Mouse (Mus musculus) bone marrow macrophage, adult 2 months (primary cell): Measurements from ENCODE around the gene Tex264. TPM values are rescaled to one million over a fixed set of nuclear protein-coding genes. Genes with fewer than 3 reads are reported as not detected.
"Not testable (repeated sequence)": the region's sequence is repeated elsewhere in the genome, so short reads cannot be mapped to it uniquely, and the experiment has no call there.

Experiments used
- H3K27ac ChIP-seq: 2 replicates; pipeline ENCODE4 v1.5.1; 2012; ENCODE audit warnings: low read depth, low read length; ENCODE audit not compliant: insufficient read depth
- H3K4me1 ChIP-seq: 2 replicates; pipeline ENCODE4 v1.6.1; 2012; ENCODE audit warnings: low read length; ENCODE audit not compliant: control insufficient read depth, insufficient read depth
- H3K4me3 ChIP-seq: 2 replicates; pipeline ENCODE4 v1.5.1; 2012; ENCODE audit warnings: mild to moderate bottlenecking, low read length, moderate library complexity; ENCODE audit not compliant: insufficient read depth
- CTCF ChIP-seq: IDR thresholded peaks from 2 replicates; pipeline ENCODE4 v1.5.1; 2012; ENCODE audit warnings: low read depth, mild to moderate bottlenecking, low read length, moderate library complexity
- POLR2A ChIP-seq: IDR thresholded peaks from 2 replicates; pipeline ENCODE4 v1.6.1; 2012; ENCODE audit warnings: mild to moderate bottlenecking, low read depth, low read length, borderline replicate concordance
- polyA plus RNA-seq: library from polyadenylated mRNA; stranded (reverse); fragments of >200 nt; gene quantifications from 2 replicates; pipeline ENCODE4 v1.2.4, GENCODE M21; 2012; ENCODE audit not compliant: missing spikeins, insufficient read depth, insufficient read length

The Tex264 gene
- polyA plus RNA-seq, 1 experiment = 106 TPM

DNA sequence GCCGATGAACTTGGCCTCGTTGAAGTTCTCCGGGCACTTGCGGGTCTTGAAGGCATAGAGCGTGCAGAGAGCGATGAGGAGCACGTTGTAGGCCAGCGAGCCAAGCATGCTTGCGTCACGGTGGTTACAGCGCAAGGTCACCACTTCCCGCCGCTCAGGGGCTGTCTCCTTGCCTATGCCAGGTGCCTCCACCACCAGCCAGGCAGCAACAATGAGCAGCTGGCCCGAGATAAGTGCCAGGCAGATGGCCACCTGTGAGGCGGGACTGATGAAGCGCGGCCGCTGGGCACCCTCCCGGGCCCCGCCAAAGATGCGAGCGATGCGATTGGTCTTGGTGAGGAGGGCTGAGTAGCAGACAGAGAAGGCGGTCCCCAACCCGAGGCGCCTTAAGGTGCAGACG is 38.5 kb downstream of the Tex264 start:
- TF ChIP-seq POLR2A (no peak), CTCF (no peak)
- no peaks in the 10 kb centered on the region for H3K4me1 ChIP-seq
- H3K4me3 ChIP-seq = no peak overlapping the region
- no peak overlapping the region for H3K27ac ChIP-seq

- Histone ChIP-seq H3K27ac (no peak overlapping the region), H3K4me1 (no peaks in the 10 kb centered on the region), H3K4me3 (no peak overlapping the region)
- TF ChIP-seq POLR2A (no peak), CTCF (no peak)
Observed at GRCm38 (mm10) chr9:106645684-106646271, 39.9 kb downstream of the Tex264 start.

- no peak overlapping the region for H3K4me3 ChIP-seq
- TF ChIP-seq POLR2A = no peak
- TF ChIP-seq CTCF = peak; percentile 21; the same call in 1 of the 2 replicates
- no peaks in the 10 kb centered on the region for H3K4me1 ChIP-seq
- no peak overlapping the region for H3K27ac ChIP-seq
Observed at GRCm38 (mm10) chr9:106643787-106644186, 41.9 kb downstream of the Tex264 start.

GRCm38 (mm10) chr9:106643128-106643527 is 42.6 kb downstream of the Tex264 start:
- no peaks in the 10 kb centered on the region for H3K4me1 ChIP-seq
- TF ChIP-seq CTCF (peak; percentile 99), POLR2A (no peak)
- H3K27ac ChIP-seq = no peak overlapping the region
- H3K4me3 ChIP-seq = no peak overlapping the region

GRCm38 (mm10) chr9:106641346-106641745 is 44.4 kb downstream of the Tex264 start:
- Histone ChIP-seq H3K4me3 (no peak overlapping the region), H3K27ac (no peak overlapping the region), H3K4me1 (no peaks in the 10 kb centered on the region)
- TF ChIP-seq CTCF = no peak
- TF ChIP-seq POLR2A = no peak

- Histone ChIP-seq H3K27ac (no peak overlapping the region), H3K4me1 (no peaks in the 10 kb centered on the region), H3K4me3 (no peak overlapping the region)
- TF ChIP-seq POLR2A (no peak), CTCF (no peak)
Observed at GRCm38 (mm10) chr9:106638154-106638553, 47.6 kb downstream of the Tex264 start.

GRCm38 (mm10) chr9:106632185-106632584 is 53.5 kb downstream of the Tex264 start:
- Histone ChIP-seq H3K4me3 (no peak overlapping the region), H3K27ac (no peak overlapping the region), H3K4me1 (no peaks in the 10 kb centered on the region)
- TF ChIP-seq POLR2A = no peak
- no peak for TF ChIP-seq CTCF

DNA sequence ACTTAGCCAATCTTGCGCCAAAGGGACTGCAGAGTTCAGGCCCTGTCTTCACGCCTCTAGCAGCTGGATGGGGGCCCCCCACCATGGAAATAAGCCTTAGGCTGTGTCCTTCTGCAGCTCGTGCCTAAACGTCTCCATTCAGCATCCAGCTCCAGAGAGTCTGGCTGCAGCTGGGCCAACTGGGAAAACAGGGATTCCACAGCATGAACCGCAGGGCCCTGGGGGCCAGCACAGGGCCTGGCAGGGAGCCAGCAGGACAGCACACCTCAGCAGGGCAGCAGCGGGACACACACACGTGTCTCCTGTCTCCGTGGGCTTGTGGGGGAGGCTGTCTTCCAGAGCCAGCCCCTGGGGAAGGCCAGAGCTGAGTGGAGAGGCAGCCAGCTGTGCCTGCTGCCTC is 57.9 kb downstream of the Tex264 start:
- H3K27ac ChIP-seq, H3K4me3 ChIP-seq, H3K4me1 ChIP-seq: not testable (repeated sequence)

DNA sequence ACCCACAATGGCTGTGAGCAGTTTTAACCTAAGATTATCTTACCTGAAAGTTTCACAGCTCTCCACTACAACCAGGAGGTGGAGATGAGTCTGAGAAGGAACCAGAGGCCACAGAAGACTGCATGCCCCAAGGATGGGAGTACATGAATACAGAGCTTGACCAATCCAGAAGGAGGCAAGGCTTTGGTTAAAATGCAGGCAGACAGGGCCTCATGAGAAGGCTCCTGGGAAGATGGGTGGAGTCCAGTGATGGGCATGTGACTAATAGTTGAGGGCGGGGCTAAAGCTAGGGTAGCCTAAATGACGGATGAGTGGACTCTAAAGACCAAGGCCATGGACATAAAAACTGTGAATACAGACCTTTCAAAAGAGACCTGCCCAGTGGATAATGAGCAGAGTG is 59.4 kb downstream of the Tex264 start, which contains the start of gene Iqcf6:
Gene Iqcf6 (plus strand): TSS at position 301 of the 400 bp plus-strand sequence.
- H3K4me3 ChIP-seq = no peak within 1 kb of the TSS
- H3K27ac ChIP-seq = no peak within 1 kb of the TSS
- no peaks in the 10 kb centered on the region for H3K4me1 ChIP-seq
- TF ChIP-seq POLR2A (no peak), CTCF (no peak)

- Histone ChIP-seq H3K27ac (no peak overlapping the region), H3K4me3 (no peak overlapping the region)
- TF ChIP-seq CTCF = no peak
- no peak for TF ChIP-seq POLR2A
Observed at GRCm38 (mm10) chr9:106617496-106617895, 68.2 kb downstream of the Tex264 start.

GRCm38 (mm10) chr9:106616306-106616705 is 69.4 kb downstream of the Tex264 start:
- Histone ChIP-seq H3K4me1 (no peaks in the 10 kb centered on the region), H3K4me3 (no peak overlapping the region), H3K27ac (no peak overlapping the region)
- TF ChIP-seq POLR2A = no peak
- no peak for TF ChIP-seq CTCF

More at GRCm38 (mm10) chr9:106617496-106617895, 68.2 kb downstream of the Tex264 start:
- H3K4me1 ChIP-seq = no peaks in the 10 kb centered on the region
